Mouse (Mus musculus) adrenal gland, adult (tissue): ENCODE results near the gene Muc5b.

Source experiments
- DNase-seq, 2 experiments: peaks; one replicate each; pipeline ENCODE4 v3.0.0; 2022 to 2023; ENCODE audit warnings: low spot score in 1 of 2; ENCODE audit not compliant: inconsistent age in 2 of 2

Gene Muc5b

DNA sequence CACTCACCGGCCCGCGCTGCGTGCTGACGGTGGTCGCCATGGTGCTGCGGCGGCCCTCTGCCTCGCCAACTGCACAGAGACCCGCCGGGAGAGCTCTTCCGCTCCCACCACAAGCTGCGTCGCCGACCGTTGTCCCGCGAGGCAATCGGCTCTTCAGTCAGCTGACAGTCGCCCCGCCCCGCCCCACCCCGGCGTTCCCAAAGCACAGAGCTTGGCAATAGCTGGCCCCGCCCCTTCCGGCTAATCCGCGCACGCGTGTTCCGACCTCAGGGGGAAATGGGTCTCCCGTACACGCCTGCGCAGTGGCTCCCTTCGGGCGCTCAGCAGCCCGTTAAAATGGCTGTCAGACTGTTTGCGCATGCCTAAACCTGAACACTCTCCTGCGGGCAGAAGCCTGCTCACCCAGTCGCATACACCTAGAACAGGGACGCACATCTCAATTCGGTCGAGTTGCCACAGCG is 63.4 kb downstream of the Muc5b start:
- peak; percentile 100 for DNase-seq

DNA sequence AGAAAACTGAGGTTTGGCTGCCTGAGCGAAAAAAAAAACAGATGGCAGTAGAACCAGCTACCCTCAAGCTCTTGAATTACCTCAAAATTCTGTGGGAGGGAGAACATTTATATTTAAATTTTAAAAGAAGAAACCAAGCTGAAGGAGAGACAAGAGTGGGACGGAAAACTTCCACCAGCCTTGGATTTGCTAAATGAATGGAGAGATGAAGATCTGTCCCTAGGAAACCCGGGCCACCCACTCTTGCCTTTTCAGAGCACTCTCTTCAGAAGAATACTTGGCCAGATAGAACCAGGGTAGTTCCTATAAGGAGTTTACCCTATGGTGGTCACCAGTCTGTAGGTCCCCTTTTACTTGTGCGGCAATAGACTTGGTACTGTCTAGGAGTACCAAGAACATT is 63.9 kb downstream of the Muc5b start:
- DNase-seq, result peak in 1 of 2 experiments; percentile 11

GRCm38 (mm10) chr7:141908591-141908990 is 69.7 kb downstream of the Muc5b start:
- no peak for DNase-seq

- no peak for DNase-seq
These were observed 72.4 kb downstream of the Muc5b start for GRCm38 (mm10) chr7:141911305-141911704.

DNA sequence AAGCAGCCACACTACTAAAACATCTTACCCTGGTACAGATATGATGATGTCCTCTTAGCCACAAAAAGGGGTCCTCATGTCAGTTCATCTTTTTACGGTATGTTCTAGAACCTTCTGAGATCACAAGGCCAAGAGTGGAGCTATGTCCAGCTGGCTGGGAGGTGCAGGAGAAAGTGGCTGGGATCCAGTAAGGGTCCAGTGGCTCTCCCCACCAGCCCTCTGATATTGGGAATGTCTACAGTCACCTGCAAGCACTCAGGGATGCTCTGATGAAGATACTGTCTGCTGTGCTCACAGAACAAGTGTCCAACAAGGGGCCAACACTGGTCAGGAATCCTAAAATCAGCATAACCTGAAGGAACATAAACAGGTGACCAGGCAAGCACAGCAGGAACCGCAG is 79.5 kb downstream of the Muc5b start, which contains the start of gene Tollip:
Tollip (minus strand) TSS at position 101 of the 400 bp plus-strand sequence.
- DNase-seq, result no peak
